Mouse (Mus musculus) C2C12 (cell line): ENCODE measurements at regions not wholly inside any gene's neighbourhood (a gene's known extent, or its start where the extent isn't known, plus 50 kb on each side); places are given as distances from the start of the nearest gene placed in this dataset.

Experiments
- CTCF ChIP-seq: IDR thresholded peaks from one replicate; pipeline ENCODE4 v1.5.1; 2011; ENCODE audit not compliant: control insufficient read depth, insufficient read depth, insufficient read length
- MYOG ChIP-seq: IDR thresholded peaks from one replicate; pipeline ENCODE4 v1.6.1; 2011; ENCODE audit not compliant: control insufficient read depth, insufficient read length; ENCODE audit errors: extremely low read depth
- USF1 ChIP-seq: IDR thresholded peaks from one replicate; pipeline ENCODE4 v1.6.1; 2011; ENCODE audit warnings: low read depth, mild to moderate bottlenecking, control low read depth, moderate library complexity

GRCm38 (mm10) chr6:25867922-25868321 lies 58.9 kb upstream of the Pot1a start:
- no peak for TF ChIP-seq MYOG
- no peak for TF ChIP-seq CTCF
- no peak for TF ChIP-seq USF1
